Mouse (Mus musculus): Measurements from ENCODE around the gene Suv39h2. TPM values are rescaled to one million over a fixed set of nuclear protein-coding genes. Genes with fewer than 3 reads are reported as not detected.
A peak's percentile ranks its signal among the peaks of the same experiment; 100 is the strongest.

The Suv39h2 gene
- 9.3 and 13.4 TPM in 2 replicates for polyA plus RNA-seq (2014; fragmentation: Nextera tagmentation; extraction: Ambion mirVana)

GRCm38 (mm10) chr2:3474861-3475283 is at the start of gene Suv39h2:
Gene Suv39h2, minus strand, starts transcription at chr2:3475031.
- under 1% methylated on average over 42 of the region's 42 CpGs for WGBS
- DNase-seq (peak; percentile 98), ATAC-seq (ENCODE audit: low FRiP score, low TSS enrichment) (peak; percentile 97)
- Histone ChIP-seq H3K9me3 (ENCODE audit: control insufficient read depth, low read length) (no peaks in the 10 kb centered on the region), H3K27ac (replicated peaks; ENCODE audit: low read depth, low read length) (peak within 1 kb of the TSS; percentile 85), H3K27me3 (ENCODE audit: control insufficient read depth, insufficient read depth, low read length) (no peaks in the 10 kb centered on the region), H3K9ac (replicated peaks; ENCODE audit: low read length) (peak within 1 kb of the TSS; percentile 68), H3K4me1 (ENCODE audit: control insufficient read depth, insufficient read depth, low read length) (peaks cover 12% of the 10 kb centered on the region; the same call in 1 of the 2 replicates), H3K4me2 (ENCODE audit: low read length) (peak within 1 kb of the TSS; percentile 78), H3K36me3 (ENCODE audit: control insufficient read depth, insufficient read depth, low read length) (peaks cover 7% of the 10 kb centered on the region; the same call in 1 of the 2 replicates), H3K4me3 (replicated peaks; ENCODE audit: low read depth, low read length) (peak within 1 kb of the TSS; percentile 96)

DNA sequence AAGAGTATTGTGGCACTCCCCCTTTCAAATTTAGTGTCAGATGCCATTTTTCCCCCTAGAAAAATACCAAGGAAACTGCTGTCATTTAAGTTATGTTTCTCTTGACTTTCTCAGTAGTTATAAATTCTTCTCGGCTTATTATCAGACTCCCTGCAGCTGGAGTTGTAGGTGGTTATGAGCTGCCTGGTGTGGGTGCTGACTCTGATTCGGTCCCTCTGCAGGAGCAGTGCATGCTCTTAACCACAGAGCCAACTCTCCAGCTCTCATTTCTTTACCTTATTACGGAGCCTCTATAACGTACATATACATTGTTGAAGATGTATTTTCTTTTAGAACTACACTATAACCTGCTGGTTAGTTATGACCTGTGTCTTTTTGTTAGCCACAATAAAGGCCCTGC is 47.7 kb upstream of the Suv39h2 start:
- no peak for ATAC-seq (ENCODE audit: low FRiP score, low TSS enrichment)
- DNase-seq: no peak
- Histone ChIP-seq H3K27ac (replicated peaks; ENCODE audit: low read depth, low read length) (no peak overlapping the region), H3K27me3 (ENCODE audit: control insufficient read depth, insufficient read depth, low read length) (no peaks in the 10 kb centered on the region), H3K9ac (replicated peaks; ENCODE audit: low read length) (no peak overlapping the region), H3K4me1 (ENCODE audit: control insufficient read depth, insufficient read depth, low read length) (no peaks in the 10 kb centered on the region), H3K4me3 (replicated peaks; ENCODE audit: low read depth, low read length) (no peak overlapping the region), H3K9me3 (ENCODE audit: control insufficient read depth, low read length) (no peaks in the 10 kb centered on the region), H3K36me3 (ENCODE audit: control insufficient read depth, insufficient read depth, low read length) (no peaks in the 10 kb centered on the region), H3K4me2 (ENCODE audit: low read length) (no peak overlapping the region)
- 91% methylated on average over 4 of the region's 4 CpGs for WGBS

DNA sequence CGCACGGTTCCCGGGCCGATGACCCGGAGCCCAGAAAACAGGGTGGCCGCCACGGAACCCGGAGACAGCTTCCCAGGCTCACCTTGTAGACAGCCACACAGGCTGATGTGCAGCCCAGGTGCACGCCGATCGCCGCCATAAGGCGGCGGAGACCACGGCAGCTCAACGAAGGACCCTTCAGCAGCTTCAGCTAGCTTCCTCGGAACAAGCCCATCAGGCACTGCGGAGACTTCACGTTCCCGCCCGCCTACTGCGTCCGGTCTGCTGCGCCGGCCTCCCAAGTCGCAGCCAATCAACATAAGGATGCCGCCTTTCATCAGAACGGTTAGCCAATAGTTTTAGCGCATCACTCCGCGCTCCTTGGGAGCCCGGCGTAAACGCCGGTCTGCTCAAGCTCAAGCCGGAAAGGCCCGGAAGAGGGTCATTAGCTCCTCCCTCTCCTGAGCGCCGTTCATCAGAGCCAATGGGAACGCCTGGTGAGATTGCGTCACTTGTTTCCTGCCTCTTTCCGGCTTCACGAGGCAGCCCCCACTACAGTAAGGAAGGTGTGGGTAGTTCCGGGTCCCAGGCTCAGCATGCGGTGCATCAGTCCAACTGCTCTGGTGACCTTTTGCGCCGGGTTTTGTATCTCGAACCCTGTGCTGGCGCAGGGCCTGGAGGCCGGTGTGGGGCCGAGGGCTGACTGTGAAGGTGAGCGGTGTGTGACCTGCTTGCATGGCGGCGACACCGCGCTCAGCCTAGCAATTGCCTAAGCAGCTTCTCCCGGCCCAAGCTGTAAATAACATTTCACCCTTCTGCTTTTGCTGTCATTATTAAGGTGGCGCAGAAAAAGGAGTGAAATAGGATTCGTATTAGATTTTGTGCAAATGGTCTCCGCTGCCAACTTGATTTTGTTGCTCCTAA is 38.0 kb upstream of the Suv39h2 start, which contains the start of the genes Gm45902, Hspa14 and Cdnf:
Gene Gm45902, minus strand, starts transcription at position 239 of the 903 bp plus-strand sequence.
Gene Hspa14, minus strand, starts transcription at position 263 of the 903 bp plus-strand sequence.
Gene Cdnf, plus strand, starts transcription at position 479 of the 903 bp plus-strand sequence.
- under 1% methylated on average over 60 of the region's 60 CpGs for WGBS

DNA sequence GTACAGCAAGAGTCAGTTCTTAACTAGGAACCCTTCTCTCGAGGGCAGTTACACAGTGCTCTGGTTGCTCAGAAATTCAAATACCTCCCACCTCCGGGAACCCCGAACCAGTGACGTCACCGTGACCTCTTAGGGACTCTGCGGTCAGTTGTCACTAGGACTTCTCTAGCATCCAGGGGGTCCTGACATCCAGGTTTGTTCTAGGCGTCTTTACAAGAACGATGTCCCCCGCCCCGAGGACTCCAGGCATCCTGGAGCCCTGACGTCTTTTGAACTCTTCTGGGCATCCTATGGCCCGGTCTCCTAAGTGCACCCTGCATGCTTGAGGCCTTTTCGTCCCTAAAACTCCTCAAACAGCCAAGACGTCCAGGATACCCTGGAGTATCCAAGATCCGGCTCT is 37.2 kb upstream of the Suv39h2 start:
- Histone ChIP-seq H3K27ac (replicated peaks; ENCODE audit: low read depth, low read length) (peak overlapping the region; percentile 83), H3K27me3 (ENCODE audit: control insufficient read depth, insufficient read depth, low read length) (no peaks in the 10 kb centered on the region), H3K4me1 (ENCODE audit: control insufficient read depth, insufficient read depth, low read length) (peaks cover 12% of the 10 kb centered on the region), H3K9ac (replicated peaks; ENCODE audit: low read length) (peak overlapping the region; percentile 82), H3K4me3 (replicated peaks; ENCODE audit: low read depth, low read length) (peak overlapping the region; percentile 76), H3K9me3 (ENCODE audit: control insufficient read depth, low read length) (no peaks in the 10 kb centered on the region), H3K4me2 (ENCODE audit: low read length) (peak overlapping the region; percentile 96), H3K36me3 (ENCODE audit: control insufficient read depth, insufficient read depth, low read length) (peaks cover 29% of the 10 kb centered on the region)
- under 1% methylated on average over 15 of the region's 15 CpGs for WGBS
- DNase-seq (peak; percentile 51), ATAC-seq (ENCODE audit: low FRiP score, low TSS enrichment) (no peak)

More for the DNA sequence above, 38.0 kb upstream of the Suv39h2 start, which contains the start of the genes Gm45902, Hspa14 and Cdnf:
- Histone ChIP-seq H3K27ac (replicated peaks; ENCODE audit: low read depth, low read length) (peak within 1 kb of the TSS; percentile 84), H3K4me2 (ENCODE audit: low read length) (peak within 1 kb of the TSS; percentile 96), H3K36me3 (ENCODE audit: control insufficient read depth, insufficient read depth, low read length) (peaks cover 25% of the 10 kb centered on the region), H3K9ac (replicated peaks; ENCODE audit: low read length) (peak within 1 kb of the TSS; percentile 82), H3K4me1 (ENCODE audit: control insufficient read depth, insufficient read depth, low read length) (peaks cover 12% of the 10 kb centered on the region), H3K9me3 (ENCODE audit: control insufficient read depth, low read length) (no peaks in the 10 kb centered on the region), H3K27me3 (ENCODE audit: control insufficient read depth, insufficient read depth, low read length) (no peaks in the 10 kb centered on the region), H3K4me3 (replicated peaks; ENCODE audit: low read depth, low read length) (peak within 1 kb of the TSS; percentile 76)
- peak; percentile 100 for ATAC-seq (ENCODE audit: low FRiP score, low TSS enrichment)
- DNase-seq: peak; percentile 99

DNA sequence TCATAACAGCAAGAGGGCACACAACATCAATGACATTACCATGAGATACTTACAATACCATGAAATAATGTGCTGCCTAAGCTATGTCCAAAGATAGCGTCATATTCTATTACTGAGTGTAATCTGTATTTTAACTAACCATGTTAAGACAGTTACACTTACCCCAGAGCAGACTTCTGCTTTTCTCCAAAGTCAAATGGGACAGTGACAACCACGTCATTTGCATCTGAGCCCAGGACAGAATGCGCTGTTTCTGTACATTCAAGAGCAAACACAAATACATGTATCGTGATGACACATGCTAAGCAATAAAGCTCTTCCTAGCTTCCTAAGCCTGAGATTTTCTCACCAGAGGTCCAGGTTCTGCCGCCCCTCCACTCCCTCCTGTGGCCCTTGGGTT is 26.1 kb upstream of the Suv39h2 start:
- H3K4me3 ChIP-seq (replicated peaks; ENCODE audit: low read depth, low read length): no peak overlapping the region
- H3K27me3 ChIP-seq (ENCODE audit: control insufficient read depth, insufficient read depth, low read length): no peaks in the 10 kb centered on the region
- no peak overlapping the region for H3K9ac ChIP-seq (replicated peaks; ENCODE audit: low read length)
- H3K27ac ChIP-seq (replicated peaks; ENCODE audit: low read depth, low read length): no peak overlapping the region
- H3K36me3 ChIP-seq (ENCODE audit: control insufficient read depth, insufficient read depth, low read length): peaks cover 67% of the 10 kb centered on the region
- no peak overlapping the region for H3K4me2 ChIP-seq (ENCODE audit: low read length)
- no peaks in the 10 kb centered on the region for H3K9me3 ChIP-seq (ENCODE audit: control insufficient read depth, low read length)
- DNase-seq: no peak
- no peaks in the 10 kb centered on the region for H3K4me1 ChIP-seq (ENCODE audit: control insufficient read depth, insufficient read depth, low read length)
- WGBS: 96% methylated on average over 5 of the region's 5 CpGs
- ATAC-seq (ENCODE audit: low FRiP score, low TSS enrichment): no peak

DNA sequence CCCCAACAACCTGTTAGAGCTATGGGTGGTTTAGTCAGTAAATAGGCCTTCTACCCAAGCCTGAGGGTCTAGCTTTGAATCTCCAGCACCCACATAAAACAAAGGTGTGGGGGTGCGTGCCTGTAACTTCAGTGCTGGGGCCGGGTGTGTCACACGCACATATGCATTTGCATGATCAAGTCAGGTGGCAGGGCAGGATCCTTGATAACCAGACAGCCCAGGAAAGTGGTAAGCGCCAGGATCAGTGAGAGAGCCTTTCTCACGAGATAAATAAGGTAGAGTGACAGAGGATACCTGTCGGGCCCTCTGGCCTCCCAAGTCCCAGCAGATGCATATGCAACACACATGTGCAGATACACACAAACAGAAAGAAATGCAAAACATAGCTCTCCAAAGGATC is 24.7 kb upstream of the Suv39h2 start:
- no peak overlapping the region for H3K4me3 ChIP-seq (replicated peaks; ENCODE audit: low read depth, low read length)
- no peaks in the 10 kb centered on the region for H3K27me3 ChIP-seq (ENCODE audit: control insufficient read depth, insufficient read depth, low read length)
- peaks cover 68% of the 10 kb centered on the region for H3K36me3 ChIP-seq (ENCODE audit: control insufficient read depth, insufficient read depth, low read length)
- DNase-seq (no peak), ATAC-seq (ENCODE audit: low FRiP score, low TSS enrichment) (no peak)
- no peak overlapping the region for H3K4me2 ChIP-seq (ENCODE audit: low read length)
- H3K9ac ChIP-seq (replicated peaks; ENCODE audit: low read length): no peak overlapping the region
- no peaks in the 10 kb centered on the region for H3K4me1 ChIP-seq (ENCODE audit: control insufficient read depth, insufficient read depth, low read length)
- no peaks in the 10 kb centered on the region for H3K9me3 ChIP-seq (ENCODE audit: control insufficient read depth, low read length)
- H3K27ac ChIP-seq (replicated peaks; ENCODE audit: low read depth, low read length): no peak overlapping the region
- 95% methylated on average over 6 of the region's 6 CpGs for WGBS

- Histone ChIP-seq H3K27ac (replicated peaks; ENCODE audit: low read depth, low read length) (no peak overlapping the region), H3K36me3 (ENCODE audit: control insufficient read depth, insufficient read depth, low read length) (peaks cover 82% of the 10 kb centered on the region), H3K9me3 (ENCODE audit: control insufficient read depth, low read length) (no peaks in the 10 kb centered on the region), H3K9ac (replicated peaks; ENCODE audit: low read length) (no peak overlapping the region), H3K27me3 (ENCODE audit: control insufficient read depth, insufficient read depth, low read length) (no peaks in the 10 kb centered on the region), H3K4me2 (ENCODE audit: low read length) (no peak overlapping the region), H3K4me1 (ENCODE audit: control insufficient read depth, insufficient read depth, low read length) (no peaks in the 10 kb centered on the region), H3K4me3 (replicated peaks; ENCODE audit: low read depth, low read length) (no peak overlapping the region)
- 95% methylated on average over 3 of the region's 3 CpGs for WGBS
- DNase-seq: no peak
- ATAC-seq (ENCODE audit: low FRiP score, low TSS enrichment): no peak
Observed at GRCm38 (mm10) chr2:3493833-3494409, 19.1 kb upstream of the Suv39h2 start.

DNA sequence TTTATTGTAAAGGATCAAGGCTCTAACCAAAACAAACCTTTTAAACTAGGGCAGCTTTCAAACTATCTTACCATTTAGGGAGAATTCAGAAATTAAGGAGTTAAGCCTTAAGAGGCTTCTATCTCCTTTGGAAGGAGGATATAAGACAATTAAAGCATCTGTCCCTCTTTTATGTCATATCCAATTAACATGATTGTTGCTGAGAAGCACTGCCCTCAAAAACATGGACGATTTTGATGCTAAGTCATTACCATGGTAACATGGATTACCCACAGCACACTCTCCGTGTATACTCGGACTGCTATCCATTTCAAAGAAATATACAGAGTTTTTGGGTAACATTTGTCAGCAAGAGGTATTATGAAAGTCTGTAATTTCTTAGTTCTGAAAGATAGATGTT is 15.0 kb upstream of the Suv39h2 start:
- Histone ChIP-seq H3K4me2 (ENCODE audit: low read length) (no peak overlapping the region), H3K36me3 (ENCODE audit: control insufficient read depth, insufficient read depth, low read length) (peaks cover 49% of the 10 kb centered on the region), H3K27ac (replicated peaks; ENCODE audit: low read depth, low read length) (no peak overlapping the region), H3K27me3 (ENCODE audit: control insufficient read depth, insufficient read depth, low read length) (no peaks in the 10 kb centered on the region), H3K4me3 (replicated peaks; ENCODE audit: low read depth, low read length) (no peak overlapping the region), H3K9me3 (ENCODE audit: control insufficient read depth, low read length) (no peaks in the 10 kb centered on the region), H3K4me1 (ENCODE audit: control insufficient read depth, insufficient read depth, low read length) (no peaks in the 10 kb centered on the region), H3K9ac (replicated peaks; ENCODE audit: low read length) (no peak overlapping the region)
- DNase-seq: no peak
- no peak for ATAC-seq (ENCODE audit: low FRiP score, low TSS enrichment)
- WGBS: 54% methylated on average over 3 of the region's 3 CpGs
